ENCODE assay signal across 8 mouse cellular contexts in the genomic region with DNA sequence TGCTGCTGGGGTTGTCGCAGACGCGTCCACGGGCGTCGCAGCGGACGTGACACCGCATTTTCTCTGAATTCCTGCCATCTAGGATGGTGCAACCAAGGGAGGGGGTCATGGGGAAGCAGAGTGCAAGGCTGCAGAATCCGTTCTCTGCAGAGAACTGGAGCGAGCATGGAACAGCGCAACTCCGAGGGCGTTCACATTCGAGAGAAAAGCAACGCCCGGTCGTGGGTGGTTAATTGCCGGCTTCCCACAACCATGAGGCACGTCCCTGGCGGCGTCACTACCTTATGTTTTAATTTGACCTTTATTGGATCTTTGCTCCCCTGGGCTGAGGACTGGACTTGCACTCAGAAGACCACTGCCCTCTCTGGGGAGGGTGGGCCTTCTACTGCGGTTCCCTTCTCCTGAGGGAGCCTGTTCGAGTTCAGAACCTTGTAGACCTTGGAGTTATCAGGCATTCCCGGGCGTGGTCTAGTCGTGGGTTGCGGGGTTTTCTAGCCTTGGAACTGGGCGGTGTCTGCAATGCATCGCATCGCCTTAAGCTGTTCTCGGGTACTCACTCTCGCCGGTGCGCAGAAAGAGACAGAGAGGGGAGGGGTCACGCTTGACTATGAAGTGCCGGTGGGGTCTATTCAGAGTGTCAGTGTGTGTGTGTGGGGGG.
DNase-seq lines count a peak whose midpoint lies in the region; ATAC-seq and TF ChIP-seq lines count a peak whose summit lies in the region.

No protein-coding gene starts in this region.

- H3K4me1 ChIP-seq in cerebellum, adult 2 months (ENCODE audit: control insufficient read depth, insufficient read depth, low read length) = peaks cover 5% of the 10 kb centered on the region; the same call in 1 of the 2 replicates
- H3K4me1 ChIP-seq in neural tube, embryonic 11.5 days (ENCODE audit: control insufficient read depth, insufficient read depth, low read length) = no peaks in the 10 kb centered on the region; the same call in 1 of the 2 replicates
- H3K4me1 ChIP-seq in neural tube, embryonic 14.5 days (ENCODE audit: control insufficient read depth, insufficient read depth, low read length) = no peaks in the 10 kb centered on the region

- TF ChIP-seq CTCF in cerebellum, adult 2 months (IDR thresholded peaks at IDR 0.05; ENCODE audit: borderline replicate concordance, insufficient read depth, low read depth, low read length) = no peak

- no peak overlapping the region for H3K27ac ChIP-seq in cerebellum, adult 2 months (ENCODE audit: insufficient read depth, low read length)
- no peak overlapping the region for H3K27ac ChIP-seq in neural tube, embryonic 11.5 days (ENCODE audit: low read depth, low read length)
- peak overlapping the region; percentile 83 for H3K27ac ChIP-seq in neural tube, embryonic 14.5 days (ENCODE audit: low read depth, low read length)

- peak overlapping the region; percentile 53 for H3K4me3 ChIP-seq in cerebellum, adult 2 months (replicated peaks; ENCODE audit: insufficient read depth, low read depth, low read length)
- H3K4me3 ChIP-seq in neural tube, embryonic 11.5 days (ENCODE audit: low read depth, low read length) = peak overlapping the region; percentile 56
- peak overlapping the region; percentile 57 for H3K4me3 ChIP-seq in neural tube, embryonic 14.5 days (ENCODE audit: low read depth, low read length)

- no peak for DNase-seq in cerebellum, adult 2 months
- no peak for DNase-seq in cerebellum, adult 18-20 months
- peak; percentile 59 for DNase-seq in neural tube, embryonic 11.5 days (ENCODE audit: low spot score)
- no peak for DNase-seq in neural tube, embryonic 10.5 days (ENCODE audit: extremely low spot score, low spot score)
- DNase-seq in layer of hippocampus, postnatal 25 days (ENCODE audit: extremely low spot score in 1 of 2, low spot score in 1 of 2) = peak; percentile 36 to 42
- no peak for DNase-seq in lung, postnatal 36 days

- H3K9ac ChIP-seq in neural tube, embryonic 11.5 days (ENCODE audit: low read length) = peak overlapping the region; percentile 37
- peak overlapping the region; percentile 66 for H3K9ac ChIP-seq in neural tube, embryonic 14.5 days (replicated peaks; ENCODE audit: low read depth, low read length)

- H3K27me3 ChIP-seq in cerebellum, adult 2 months (ENCODE audit: control insufficient read depth, insufficient read depth, low read length) = peaks cover 4% of the 10 kb centered on the region; the same call in 1 of the 2 replicates
- peaks cover 64% of the 10 kb centered on the region for H3K27me3 ChIP-seq in neural tube, embryonic 11.5 days (ENCODE audit: control insufficient read depth, insufficient read depth, low read length)
- peaks cover 23% of the 10 kb centered on the region for H3K27me3 ChIP-seq in neural tube, embryonic 14.5 days (ENCODE audit: control insufficient read depth, insufficient read depth, low read length)

- no peaks in the 10 kb centered on the region for H3K9me3 ChIP-seq in neural tube, embryonic 11.5 days (ENCODE audit: control insufficient read depth, low read length)
- H3K9me3 ChIP-seq in neural tube, embryonic 14.5 days (ENCODE audit: control insufficient read depth, low read length) = no peaks in the 10 kb centered on the region

- H3K4me2 ChIP-seq in neural tube, embryonic 11.5 days (ENCODE audit: low read depth) = peak overlapping the region; percentile 83
- peak overlapping the region; percentile 70 for H3K4me2 ChIP-seq in neural tube, embryonic 14.5 days (ENCODE audit: low read depth, low read length)

- no peak for TF ChIP-seq POLR2A in cerebellum, adult 2 months (IDR thresholded peaks at IDR 0.05; ENCODE audit: borderline replicate concordance, insufficient read depth, low read length)

- WGBS in cerebellum, adult 2 months = 1% methylated on average over 37 of the region's 37 CpGs
- WGBS in neural tube, embryonic 11.5 days = 0% methylated on average over 37 of the region's 37 CpGs
- WGBS in neural tube, embryonic 14.5 days = 1% methylated on average over 37 of the region's 37 CpGs

- no peak; the same call in 1 of the 2 replicates for ATAC-seq in neural tube, embryonic 11.5 days (ENCODE audit: insufficient read depth, low FRiP score, low TSS enrichment)
- peak; percentile 4; the same call in 1 of the 2 replicates for ATAC-seq in neural tube, embryonic 14.5 days (ENCODE audit: low read depth)
- no peak for ATAC-seq in monocyte, adult 5-6 weeks (replicated peaks; ENCODE audit: insufficient number of reproducible peaks, low FRiP score, low TSS enrichment, poor library complexity, severe bottlenecking)

- no peaks in the 10 kb centered on the region for H3K36me3 ChIP-seq in neural tube, embryonic 11.5 days (ENCODE audit: control insufficient read depth, insufficient read depth, low read length)
- no peaks in the 10 kb centered on the region for H3K36me3 ChIP-seq in neural tube, embryonic 14.5 days (ENCODE audit: control insufficient read depth, insufficient read depth, low read length)

Comparison
In these comparisons a context has a peak if more than half of its experiments do, and no peak if none do; other contexts are left out.
1. DNase-seq: peak in neural tube, embryonic 11.5 days (single experiment) and layer of hippocampus, postnatal 25 days (2 of 2); none in cerebellum, adult 2 months (0 of 2), cerebellum, adult 18-20 months (0 of 2), neural tube, embryonic 10.5 days (single experiment) and lung, postnatal 36 days (single experiment).
2. Peak in every context shown above with its lines, with median percentiles within 50 percentile points of each other: H3K4me3 ChIP-seq.